Mouse (Mus musculus): ENCODE data around the gene Gm42906.

Gene Gm42906

DNA sequence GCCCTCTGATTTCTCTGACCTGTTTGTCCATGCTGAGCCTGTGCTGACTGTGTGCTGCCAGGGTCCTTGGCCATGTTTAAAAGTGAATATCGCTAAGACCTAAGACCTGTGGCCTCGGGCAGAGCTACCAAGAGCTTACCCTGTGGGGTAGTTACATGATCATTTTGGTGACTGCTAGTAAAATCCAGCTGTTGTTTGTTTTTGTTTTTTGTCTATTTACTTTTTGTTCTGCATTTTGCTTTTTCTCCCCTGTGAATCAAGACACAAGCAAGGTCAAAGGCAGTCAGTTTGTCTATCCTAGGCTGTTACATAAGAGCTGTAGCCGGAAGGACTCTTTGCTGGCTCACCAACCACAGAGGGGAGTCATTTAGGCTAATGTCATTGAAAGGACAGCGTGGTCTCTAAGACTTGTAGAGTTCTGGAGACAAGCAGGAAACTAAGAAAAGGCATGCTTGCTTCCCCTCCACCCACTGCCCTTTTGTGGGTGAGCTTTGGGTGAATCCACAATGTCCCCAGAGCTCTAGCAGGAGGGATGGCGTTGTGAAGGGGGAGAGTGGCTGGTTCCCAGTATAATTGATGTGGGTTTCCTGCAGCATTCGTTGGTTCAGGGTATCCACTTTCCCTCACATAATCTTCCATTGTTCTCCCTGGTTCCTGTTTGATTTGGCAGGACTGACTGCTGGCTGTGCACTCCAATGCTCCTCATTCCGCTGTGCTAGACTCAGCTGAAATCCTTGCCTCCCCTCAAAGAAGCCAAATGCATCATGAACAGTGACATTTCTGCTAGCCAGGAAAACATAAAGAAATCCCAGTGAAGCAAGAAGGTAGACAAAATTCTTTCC is 33.9 kb downstream of the Gm42906 start:
- DNase-seq, result no peak

DNA sequence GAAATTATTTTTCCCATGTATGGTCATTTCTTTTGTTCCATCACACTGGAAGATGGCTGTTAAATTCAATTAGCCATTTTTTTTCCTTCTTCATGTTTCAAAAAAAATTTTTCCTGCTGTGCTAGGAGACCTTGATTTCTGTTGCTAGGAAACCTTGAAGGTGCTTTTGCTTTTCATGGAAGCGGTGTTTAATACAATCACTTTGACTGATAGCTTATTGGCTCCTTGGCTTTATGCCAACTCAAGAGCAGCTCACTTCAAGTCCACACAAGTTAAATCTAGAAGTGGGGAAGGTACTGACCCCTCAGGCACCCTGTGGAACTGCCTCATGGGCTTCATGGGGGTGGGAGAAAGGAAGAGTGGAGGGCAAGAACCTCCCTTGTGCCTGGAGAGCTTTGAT is 38.1 kb downstream of the Gm42906 start:
- DNase-seq, result no peak

DNA sequence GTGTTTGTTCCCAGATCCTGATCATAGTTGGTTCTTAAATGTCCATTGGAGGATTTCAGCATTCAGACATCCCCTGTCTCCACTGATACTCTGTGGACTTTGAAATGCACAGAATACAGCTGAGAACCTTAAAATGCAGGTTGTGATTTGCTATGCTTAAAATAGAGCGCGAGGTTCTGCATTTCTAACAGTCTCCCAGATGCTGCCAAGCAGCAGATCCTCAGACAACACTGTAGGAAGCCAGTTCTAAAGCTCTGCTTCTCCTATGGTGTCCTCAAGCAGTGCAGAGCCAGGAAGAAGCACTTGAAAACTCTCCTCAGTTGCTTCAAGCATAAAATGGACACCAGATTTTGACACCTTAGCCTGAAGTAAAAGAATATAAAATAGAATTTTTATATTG is 48.1 kb downstream of the Gm42906 start:
- no peak for DNase-seq

DNA sequence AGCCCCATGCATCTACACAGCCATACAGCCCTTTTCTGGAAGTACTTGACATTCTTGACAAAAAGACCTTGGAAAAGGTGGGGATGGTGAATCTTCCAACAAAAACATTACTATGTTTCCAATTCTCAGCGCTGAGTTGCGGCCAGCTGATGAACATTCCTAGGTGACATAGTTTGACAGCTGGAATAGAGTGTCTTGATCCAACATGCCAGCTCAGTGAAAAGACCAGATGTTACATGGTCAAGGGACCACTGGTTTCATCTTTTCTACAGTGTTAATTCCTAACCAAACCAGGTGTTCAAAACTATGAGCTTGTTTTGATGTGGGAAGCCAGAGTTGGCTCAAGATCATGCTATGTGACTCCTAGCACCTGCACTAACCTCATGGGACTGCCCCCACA is 48.8 kb downstream of the Gm42906 start:
- no peak for DNase-seq

DNA sequence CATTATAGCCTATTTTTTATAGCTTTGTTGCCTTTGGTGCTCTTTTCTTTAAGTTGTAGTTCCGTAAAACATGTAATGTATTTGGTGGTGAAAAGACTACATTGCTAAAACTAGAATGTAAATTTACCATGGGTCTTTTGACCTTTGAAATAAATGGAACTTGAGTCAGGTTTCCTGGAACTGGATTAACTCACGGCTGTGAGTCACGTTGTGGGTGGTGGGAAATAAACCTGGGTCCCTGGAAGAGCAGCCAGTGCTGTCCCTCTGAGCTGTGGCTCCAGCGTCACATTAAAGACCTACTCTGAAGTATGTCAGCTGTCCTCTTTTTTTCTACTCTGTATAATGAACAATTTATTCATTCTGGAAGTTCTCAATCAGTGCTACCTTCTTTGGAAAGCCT is 51.0 kb downstream of the Gm42906 start:
- no peak for DNase-seq

DNA sequence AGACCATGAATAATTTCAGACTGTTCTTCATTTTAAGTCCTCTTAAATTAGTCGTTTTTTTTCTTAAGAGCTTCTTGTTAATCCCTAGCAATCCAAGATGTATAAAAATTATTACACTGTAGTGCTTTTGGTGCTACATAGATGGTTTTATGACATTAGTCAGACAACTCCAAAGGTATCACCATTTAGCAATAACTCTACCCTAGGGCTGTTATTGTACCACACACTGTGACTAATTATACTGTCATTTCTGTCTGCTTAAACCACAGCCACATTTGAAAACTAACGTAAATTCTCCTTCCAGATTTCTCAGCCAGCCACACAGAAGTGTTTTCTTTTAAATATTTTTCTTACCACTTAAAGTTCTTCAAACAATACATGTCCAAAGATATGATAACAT is 53.1 kb downstream of the Gm42906 start:
- DNase-seq, result no peak

DNA sequence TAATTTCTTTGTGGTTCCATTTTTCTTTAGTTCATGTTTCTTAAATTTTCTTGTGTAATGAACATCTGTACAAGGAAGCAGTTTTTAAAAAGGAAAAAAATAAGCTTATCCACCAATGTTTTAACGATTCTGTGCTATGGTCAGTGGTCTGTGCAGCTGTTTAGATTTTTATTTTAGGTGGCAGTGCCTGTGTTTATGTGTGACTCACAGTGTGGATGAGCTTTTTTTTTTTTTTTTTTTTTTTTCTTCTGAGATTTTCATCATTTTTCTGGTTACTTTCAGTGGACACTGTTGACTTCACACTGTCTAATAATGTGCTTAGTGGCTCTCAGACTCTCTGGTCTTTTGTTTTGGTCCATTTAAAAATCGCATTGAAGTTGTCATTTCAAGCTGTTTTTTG is 56.8 kb downstream of the Gm42906 start:
- DNase-seq, result no peak

DNA sequence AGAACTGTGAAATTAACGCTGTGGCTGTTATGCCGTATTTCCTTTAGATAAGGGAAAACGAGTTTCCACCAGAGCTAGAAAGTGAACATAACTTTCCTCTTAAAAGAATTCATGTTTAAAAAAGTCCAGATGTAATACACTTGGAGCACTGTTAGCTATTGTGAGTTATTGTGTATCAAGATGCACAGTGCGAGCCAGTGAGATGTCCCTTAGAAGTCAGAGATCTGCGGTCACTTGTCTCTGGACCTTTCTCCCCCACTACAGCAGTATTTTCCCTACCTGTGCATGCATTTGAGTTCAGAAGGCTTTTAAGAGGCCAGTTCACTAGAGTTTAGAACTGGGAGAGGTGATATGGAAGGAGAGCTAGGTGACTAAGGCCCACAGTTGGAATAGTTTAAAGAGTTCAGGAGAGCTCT is 58.6 kb downstream of the Gm42906 start:
- DNase-seq, result peak; percentile 10

DNA sequence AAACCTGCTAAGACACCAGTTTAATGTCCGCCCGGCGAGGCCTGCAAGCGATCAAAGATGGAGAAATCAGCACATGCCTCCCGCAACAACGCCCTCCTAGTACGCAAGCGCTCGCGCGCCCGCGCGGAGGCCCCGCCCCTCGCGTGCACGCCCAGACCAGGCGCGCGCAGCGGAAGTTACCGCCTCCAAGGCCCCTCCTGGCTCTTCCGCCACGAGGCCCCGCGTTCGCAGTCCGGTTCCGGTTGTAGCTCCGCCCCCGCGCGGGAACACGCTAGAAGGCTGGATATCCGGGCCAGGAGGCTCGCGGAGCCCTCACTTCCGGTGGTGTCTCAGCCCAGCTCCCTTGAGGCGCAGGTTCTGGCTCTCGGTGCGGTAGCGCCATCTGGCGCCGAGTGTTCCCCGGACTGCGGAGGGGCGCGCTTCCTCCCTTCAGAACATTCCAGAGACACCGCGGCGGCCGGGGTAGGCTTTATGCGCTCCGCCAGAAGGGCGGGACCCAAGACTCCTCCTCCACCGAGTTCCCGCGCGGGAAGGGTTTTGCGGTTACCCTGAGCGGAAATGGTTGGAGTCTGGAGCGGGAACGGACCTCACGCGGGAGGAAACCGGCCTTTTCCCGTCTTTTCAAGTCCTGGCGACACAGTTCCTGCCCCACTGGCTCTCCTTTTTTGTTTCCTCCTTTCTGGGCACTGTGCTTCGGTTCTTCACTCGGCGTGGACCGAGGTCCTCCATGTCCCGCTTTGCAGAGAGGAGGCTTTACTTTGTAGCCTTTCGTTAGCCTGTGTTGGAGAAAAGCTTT is 59.4 kb downstream of the Gm42906 start:
- peak; percentile 100 for DNase-seq

DNA sequence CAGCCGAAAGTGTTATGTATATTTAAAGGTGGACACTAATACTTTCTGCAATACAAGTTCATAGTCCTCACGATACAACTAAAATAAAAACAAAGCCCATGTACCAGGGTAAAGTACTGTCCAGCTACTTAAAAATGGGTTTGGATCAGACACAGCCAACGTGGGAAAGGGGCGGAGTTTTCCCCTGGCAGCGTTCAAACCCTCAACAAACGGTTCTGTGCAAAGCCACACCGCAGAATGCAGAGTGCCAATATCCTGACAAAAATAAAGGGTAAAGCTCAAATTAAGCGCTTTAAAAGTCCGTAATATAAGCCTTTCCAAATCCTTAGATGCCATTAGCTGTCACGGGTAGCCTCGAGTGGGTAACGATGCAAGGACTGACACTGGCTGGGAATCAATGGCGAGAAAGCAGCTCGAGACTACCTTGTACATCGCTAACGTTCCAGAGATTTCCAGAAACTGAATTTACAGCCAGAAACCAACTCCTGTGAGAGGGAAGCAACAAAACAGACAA is 60.0 kb downstream of the Gm42906 start:
- peak; percentile 66 for DNase-seq

DNA sequence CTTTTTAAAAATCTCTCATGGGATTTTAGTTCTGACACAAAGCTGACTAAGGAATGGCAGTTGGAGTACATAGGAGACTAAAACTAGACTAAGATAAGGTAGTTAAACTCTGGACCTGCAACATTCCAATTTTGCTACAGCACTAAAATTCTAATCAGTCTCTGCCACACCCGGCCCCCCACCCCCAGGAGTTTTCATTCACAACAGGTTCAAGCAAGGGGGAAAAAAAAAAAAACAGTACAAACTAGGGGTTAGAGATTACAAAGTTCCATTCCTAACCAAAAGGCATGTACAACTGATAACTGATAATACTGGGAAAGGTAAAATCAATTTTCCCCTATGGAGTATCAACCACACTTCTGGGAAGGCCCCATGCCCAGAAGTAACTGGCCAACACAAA is 60.6 kb downstream of the Gm42906 start:
- peak; percentile 36 for DNase-seq

DNA sequence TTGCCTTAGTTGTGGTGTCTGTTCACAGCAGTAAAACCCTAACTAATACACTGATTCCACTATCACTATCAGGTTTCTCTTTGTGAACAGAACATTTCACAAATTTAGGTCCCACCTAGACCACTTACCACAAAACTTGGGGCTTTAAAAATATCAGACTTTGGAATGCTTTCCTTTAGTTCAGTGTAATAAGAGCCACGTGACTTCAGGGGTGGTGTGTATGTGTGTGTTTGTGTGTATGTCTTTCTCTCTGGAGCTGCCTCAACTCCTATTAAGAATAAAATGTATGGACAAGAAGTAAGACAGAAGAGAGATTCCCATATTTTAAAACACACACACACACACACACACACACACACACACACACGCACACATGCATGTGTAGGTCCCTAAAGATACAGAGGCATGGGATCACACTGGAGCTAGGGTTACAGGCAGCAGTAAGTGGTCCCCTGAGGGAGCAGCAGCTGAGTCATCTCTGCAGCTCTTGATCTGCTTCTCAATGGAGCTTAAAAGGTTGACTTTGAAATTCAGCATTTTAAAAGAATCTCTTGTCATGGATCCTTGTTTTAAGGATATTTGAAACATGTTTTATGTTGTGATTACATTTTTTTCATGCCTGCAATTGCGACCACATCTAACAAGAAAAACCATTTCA is 64.5 kb downstream of the Gm42906 start:
- DNase-seq, result no peak

DNA sequence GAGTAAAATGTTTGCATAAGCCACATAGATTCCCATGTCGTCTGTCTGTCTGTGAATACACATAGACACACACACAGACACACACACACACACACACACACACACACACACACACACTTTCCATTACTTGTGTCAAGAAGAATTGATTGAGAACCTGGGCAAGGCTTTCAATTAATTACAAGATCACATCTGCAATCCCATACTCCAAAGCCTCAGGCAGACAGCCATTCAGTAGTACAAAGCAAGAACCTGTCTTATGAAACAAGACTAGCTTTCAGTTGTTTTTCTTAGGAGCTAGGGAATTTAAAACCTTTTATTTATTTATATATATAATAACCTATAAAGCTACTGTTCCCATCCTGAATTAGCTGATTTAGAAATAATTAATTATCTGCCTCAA is 78.3 kb downstream of the Gm42906 start:
- DNase-seq, result no peak

DNA sequence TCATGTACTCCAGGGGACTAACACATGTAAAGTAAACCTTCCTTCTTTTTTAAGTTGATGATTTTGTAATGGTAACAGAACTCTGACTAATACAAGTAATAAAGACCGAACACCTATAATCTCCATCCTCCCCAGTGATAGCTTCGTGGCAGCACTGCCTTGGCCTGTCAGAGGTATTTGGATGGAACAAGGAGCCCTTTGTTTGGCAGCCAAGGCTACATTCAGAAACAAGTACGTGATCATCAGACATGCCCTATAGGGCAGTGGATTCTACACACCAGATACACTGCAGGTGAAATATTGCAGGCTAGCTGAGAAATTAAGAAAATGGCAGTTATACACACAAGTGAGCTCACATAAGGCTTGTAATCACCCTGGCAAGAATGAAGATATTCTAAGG is 79.5 kb downstream of the Gm42906 start:
- no peak for DNase-seq

DNA sequence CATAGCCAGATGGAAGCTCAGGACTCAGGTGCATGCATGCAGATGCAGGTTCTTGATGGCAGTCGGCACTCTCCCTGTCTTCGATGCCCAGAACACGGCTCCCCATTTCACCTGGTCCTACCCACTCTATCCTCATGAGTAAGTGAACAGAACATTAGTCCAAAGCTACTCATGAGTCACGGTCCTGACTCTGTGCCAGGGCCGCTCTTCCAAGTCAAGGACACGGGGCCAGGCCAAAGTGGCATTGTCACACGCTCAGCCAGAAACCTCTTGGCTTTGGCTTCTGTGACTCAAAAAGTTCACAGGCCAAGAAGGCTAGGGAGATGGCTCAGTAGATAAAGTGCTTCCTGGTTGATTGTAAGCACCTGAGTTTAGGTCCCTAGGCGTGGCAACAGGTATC is 81.3 kb downstream of the Gm42906 start:
- DNase-seq, result no peak

DNA sequence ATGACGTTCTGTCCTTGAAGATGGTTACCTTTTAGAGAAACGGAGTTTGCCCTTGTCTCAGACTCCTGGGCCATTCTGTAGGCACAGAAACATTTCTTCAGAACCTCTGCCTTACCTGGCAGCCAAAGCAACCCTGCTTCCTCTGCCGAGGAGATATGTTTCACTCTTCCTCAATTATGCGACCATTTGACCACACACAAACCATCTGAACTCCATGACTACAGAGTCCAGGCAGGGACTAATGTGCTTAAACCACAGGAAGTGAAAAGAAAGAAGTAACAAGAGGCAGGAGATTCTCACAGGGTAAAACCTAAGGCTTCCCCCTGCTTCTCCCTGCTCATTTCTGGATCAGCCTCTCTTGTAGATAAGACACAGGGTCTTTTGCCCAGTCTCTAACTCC is 83.2 kb downstream of the Gm42906 start:
- DNase-seq, result no peak

DNA sequence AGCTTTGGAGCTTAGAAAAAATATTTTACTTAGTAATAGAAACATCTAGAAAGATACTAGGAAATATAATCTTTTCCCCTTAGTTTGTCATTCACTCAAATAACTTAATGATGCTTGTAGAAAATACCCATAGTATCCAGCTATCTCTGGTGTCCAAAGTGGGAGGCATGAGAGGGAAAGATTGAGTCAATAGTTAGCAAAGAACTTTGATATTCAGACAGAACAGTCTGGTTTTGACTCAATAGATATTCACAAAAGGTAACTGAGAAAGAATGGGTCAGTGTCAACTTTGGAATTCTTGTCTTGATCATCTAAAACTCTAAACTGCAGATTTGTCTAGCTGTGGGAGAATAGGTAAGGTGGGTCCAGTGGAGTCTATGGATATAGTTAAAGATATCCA is 94.3 kb downstream of the Gm42906 start:
- no peak for DNase-seq

DNA sequence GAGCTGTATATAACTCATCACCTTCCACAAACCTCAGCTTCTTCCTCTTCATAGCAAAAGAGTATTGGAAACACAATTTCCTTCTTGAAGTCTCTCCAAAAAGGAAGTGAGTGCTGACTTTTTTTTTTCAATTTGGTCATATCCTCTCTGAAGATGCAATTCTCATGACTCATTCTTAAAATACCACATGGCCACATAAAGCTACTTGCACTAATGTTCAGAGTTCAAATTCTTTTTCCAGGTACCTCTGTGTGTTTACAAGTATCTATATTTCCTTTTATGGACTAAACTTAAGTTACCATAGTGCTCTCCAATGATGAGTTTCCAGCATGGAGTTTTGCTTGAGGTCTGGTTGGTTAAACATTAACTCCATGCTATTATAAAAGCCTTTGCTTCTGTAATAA is 94.8 kb downstream of the Gm42906 start:
- DNase-seq, result no peak

DNA sequence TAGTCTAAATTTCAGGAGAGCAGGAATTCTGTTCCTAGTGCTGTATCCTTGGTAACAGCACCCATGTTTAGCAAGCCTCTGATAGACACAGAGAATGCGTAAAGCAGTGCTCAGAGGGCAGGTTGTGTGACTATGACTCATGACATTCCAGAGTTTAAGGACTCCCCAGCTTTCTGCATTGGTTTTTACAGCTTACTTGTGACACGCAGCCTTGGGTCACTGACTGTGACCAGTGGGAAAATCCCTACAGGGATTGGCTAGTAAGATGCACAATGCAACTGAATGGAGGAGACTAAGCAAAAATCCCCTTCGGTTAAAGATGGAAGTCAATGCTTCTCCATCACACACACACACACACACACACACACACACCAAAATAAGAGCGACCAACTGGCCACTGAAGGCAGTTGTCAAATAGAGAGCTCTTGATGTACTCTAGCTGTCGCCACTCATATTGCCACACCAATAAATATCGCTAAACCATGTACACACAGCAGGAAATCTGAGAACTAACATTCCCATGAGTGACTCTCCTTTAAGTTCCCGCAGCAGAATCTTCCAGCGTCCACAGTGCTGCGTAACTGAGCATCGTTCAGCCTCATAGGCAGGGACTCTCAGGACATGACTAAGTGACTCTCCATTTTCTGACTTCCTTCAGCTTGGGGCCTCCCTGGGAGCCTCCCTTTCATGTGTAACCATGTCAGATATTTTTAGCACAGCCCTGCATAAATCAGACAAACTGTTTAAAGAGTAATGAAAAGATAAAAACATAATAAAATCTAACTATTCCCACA is 112.0 kb downstream of the Gm42906 start:
- DNase-seq, result no peak

DNA sequence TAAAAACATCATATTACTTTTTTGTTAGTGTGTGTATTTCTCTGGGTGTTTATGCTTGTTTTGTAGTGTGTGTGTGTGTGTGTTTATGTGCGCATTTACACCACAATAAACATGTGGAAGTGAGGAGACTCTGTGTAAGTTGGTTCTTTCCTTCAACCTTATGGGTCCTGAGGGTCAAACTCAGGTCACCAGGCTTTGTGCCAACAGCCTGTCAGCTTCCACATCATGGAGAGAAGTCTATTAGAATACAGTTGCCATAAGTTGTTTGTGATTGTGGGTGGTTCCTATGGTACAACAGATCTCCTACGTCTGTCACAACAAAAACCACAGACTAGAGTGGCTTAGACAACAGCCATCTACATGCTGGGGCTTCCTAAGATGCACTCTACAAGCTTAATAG is 127.7 kb downstream of the Gm42906 start:
- DNase-seq, result no peak

DNA sequence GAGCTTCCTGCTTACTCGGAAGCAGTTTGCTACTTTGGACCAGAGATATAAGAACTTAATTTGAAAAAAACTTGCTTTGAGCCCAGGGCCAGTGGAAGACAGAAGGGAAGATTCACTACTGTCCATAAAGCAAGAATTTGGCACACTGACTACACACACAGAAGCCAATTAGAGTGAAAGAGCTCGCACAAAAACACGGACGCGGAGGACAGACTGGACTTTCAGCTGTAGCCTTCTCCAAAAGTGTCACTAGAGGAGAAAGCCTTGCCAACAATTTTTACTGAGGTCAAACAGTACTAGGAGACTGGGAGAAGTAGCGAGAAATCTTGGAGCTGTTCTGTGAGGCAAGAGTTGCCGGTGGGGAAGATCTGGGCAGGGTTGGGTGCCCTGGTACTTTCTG is 128.4 kb downstream of the Gm42906 start:
- DNase-seq, result no peak

DNA sequence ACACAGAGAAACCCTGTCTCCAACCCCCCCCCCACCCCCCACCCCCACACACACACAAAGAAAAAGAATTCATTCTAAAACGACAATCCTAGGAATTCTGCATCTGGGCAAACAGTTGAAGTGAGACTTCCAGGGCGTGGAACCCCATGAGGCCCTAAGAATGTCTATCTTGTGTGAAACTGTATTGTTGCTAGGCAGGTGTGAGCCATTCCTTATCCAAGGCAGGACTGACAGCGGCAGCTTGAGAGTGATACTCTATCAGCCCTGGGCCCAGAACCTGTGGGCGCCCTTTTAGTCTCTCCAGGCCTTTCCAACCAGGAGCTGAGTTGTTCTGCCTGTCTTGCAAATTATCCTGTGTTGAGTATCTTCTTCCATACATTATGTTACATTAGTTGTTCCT is 129.6 kb downstream of the Gm42906 start:
- DNase-seq, result no peak

DNA sequence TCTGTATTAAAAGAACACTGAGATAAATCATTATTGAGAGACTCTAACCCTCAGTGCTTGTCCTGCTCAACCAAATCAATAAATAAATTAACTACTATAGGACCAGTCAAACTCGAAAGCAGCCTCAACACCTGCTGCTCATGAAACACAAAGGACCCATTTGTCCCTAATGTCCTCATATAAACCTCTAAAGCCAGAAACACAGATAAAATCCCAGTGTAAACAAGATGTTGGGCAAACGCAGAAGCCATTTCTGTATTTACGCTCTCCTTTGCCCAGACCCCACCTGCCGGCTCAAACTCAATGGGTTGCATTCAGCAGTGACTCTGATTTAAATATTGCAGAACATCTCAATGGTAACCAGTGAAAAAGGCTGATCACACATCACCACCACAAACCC is 131.7 kb downstream of the Gm42906 start:
- DNase-seq, result no peak

Measured in liver (tissue).